Mouse (Mus musculus) ES-Bruce4 (cell line): Measurements from ENCODE around the gene Tomm70a. TPM values are rescaled to one million over a fixed set of nuclear protein-coding genes. Genes with fewer than 3 reads are reported as not detected.
A peak's percentile ranks its signal among the peaks of the same experiment; 100 is the strongest.

ENCODE experiments used
- H3K27ac ChIP-seq: 2 replicates; pipeline ENCODE4 v1.5.1; 2012; ENCODE audit warnings: low read length, inconsistent platforms; ENCODE audit not compliant: insufficient read depth
- H3K27me3 ChIP-seq: 2 replicates; pipeline ENCODE4 v1.6.1; 2012; ENCODE audit warnings: mild to moderate bottlenecking, low read length, inconsistent platforms; ENCODE audit not compliant: control insufficient read depth, poor library complexity, insufficient read depth, severe bottlenecking
- H3K36me3 ChIP-seq: 2 replicates; pipeline ENCODE4 v1.6.1; 2012; ENCODE audit warnings: inconsistent platforms, mild to moderate bottlenecking, low read length, moderate library complexity; ENCODE audit not compliant: control insufficient read depth, poor library complexity, insufficient read depth, severe bottlenecking
- H3K4me1 ChIP-seq: one replicate; pipeline ENCODE4 v1.8.1; 2011; ENCODE audit warnings: low read length; ENCODE audit not compliant: control insufficient read depth, insufficient read depth
- H3K4me3 ChIP-seq: 2 replicates; pipeline ENCODE4 v1.5.1; 2011; ENCODE audit warnings: low read depth, mild to moderate bottlenecking, low read length
- H3K9ac ChIP-seq: 2 replicates; pipeline ENCODE4 v1.6.1; 2012; ENCODE audit warnings: low read depth, mild to moderate bottlenecking, inconsistent platforms; ENCODE audit not compliant: poor library complexity, severe bottlenecking
- H3K9me3 ChIP-seq: replicated peaks from 2 replicates; pipeline ENCODE4 v1.6.1; 2012; ENCODE audit warnings: mild to moderate bottlenecking, low read length, inconsistent platforms; ENCODE audit not compliant: control insufficient read depth, poor library complexity, insufficient read depth, severe bottlenecking
- CTCF ChIP-seq: IDR thresholded peaks from one replicate; pipeline ENCODE4 v1.8.1; 2011; ENCODE audit warnings: low read depth, low read length
- EP300 ChIP-seq: IDR thresholded peaks from 2 replicates; pipeline ENCODE4 v1.6.1; 2011; ENCODE audit warnings: low read depth, low read length; ENCODE audit not compliant: insufficient read depth
- POLR2A ChIP-seq: IDR thresholded peaks from one replicate; pipeline ENCODE4 v1.8.1; 2011; ENCODE audit warnings: low read length; ENCODE audit not compliant: insufficient read depth
- polyA plus RNA-seq: library from polyadenylated mRNA; stranded (reverse); fragments of >200 nt; gene quantifications from 2 replicates; pipeline ENCODE4 v1.2.4, GENCODE M21; 2011; ENCODE audit warnings: low read depth; ENCODE audit not compliant: missing spikeins, insufficient read depth, insufficient read length

The Tomm70a gene
- polyA plus RNA-seq, 1 experiment: 126 TPM

GRCm38 (mm10) chr16:57177254-57177653 lies 55.8 kb downstream of the Tomm70a start:
- Histone ChIP-seq H3K4me3 (no peak overlapping the region), H3K9ac (no peak overlapping the region), H3K27me3 (no peaks in the 10 kb centered on the region), H3K4me1 (peaks cover 1% of the 10 kb centered on the region), H3K27ac (no peak overlapping the region), H3K9me3 (no peaks in the 10 kb centered on the region), H3K36me3 (no peaks in the 10 kb centered on the region; the same call in 1 of the 2 replicates)
- peak; percentile 44 for TF ChIP-seq CTCF
- TF ChIP-seq POLR2A: no peak

- TF ChIP-seq CTCF (no peak), POLR2A (no peak), EP300 (no peak)
- H3K9ac ChIP-seq: no peak overlapping the region
- H3K36me3 ChIP-seq: no peaks in the 10 kb centered on the region; the same call in 1 of the 2 replicates
- H3K4me1 ChIP-seq: peaks cover 1% of the 10 kb centered on the region
- no peaks in the 10 kb centered on the region for H3K9me3 ChIP-seq
- no peaks in the 10 kb centered on the region for H3K27me3 ChIP-seq
- no peak overlapping the region for H3K4me3 ChIP-seq
- no peak overlapping the region for H3K27ac ChIP-seq
Measured at GRCm38 (mm10) chr16:57177664-57178063, 56.2 kb downstream of the Tomm70a start.

GRCm38 (mm10) chr16:57181180-57181579 lies 59.7 kb downstream of the Tomm70a start:
- Histone ChIP-seq H3K9me3 (no peaks in the 10 kb centered on the region), H3K36me3 (peaks cover 2% of the 10 kb centered on the region), H3K4me3 (no peak overlapping the region), H3K27ac (no peak overlapping the region), H3K27me3 (no peaks in the 10 kb centered on the region), H3K4me1 (peaks cover 1% of the 10 kb centered on the region), H3K9ac (no peak overlapping the region)
- TF ChIP-seq POLR2A: no peak
- no peak for TF ChIP-seq EP300
- no peak for TF ChIP-seq CTCF

GRCm38 (mm10) chr16:57182037-57182436 lies 60.5 kb downstream of the Tomm70a start:
- no peak overlapping the region for H3K9ac ChIP-seq
- H3K4me3 ChIP-seq: no peak overlapping the region
- H3K27me3 ChIP-seq: no peaks in the 10 kb centered on the region
- H3K36me3 ChIP-seq: peaks cover 2% of the 10 kb centered on the region
- TF ChIP-seq POLR2A (no peak), EP300 (no peak), CTCF (no peak)
- no peak overlapping the region for H3K27ac ChIP-seq
- no peaks in the 10 kb centered on the region for H3K9me3 ChIP-seq
- H3K4me1 ChIP-seq: peaks cover 1% of the 10 kb centered on the region

- H3K4me3 ChIP-seq: no peak overlapping the region
- H3K36me3 ChIP-seq: peaks cover 2% of the 10 kb centered on the region
- TF ChIP-seq POLR2A (no peak), CTCF (no peak), EP300 (no peak)
- no peaks in the 10 kb centered on the region for H3K27me3 ChIP-seq
- H3K9me3 ChIP-seq: no peaks in the 10 kb centered on the region
- no peak overlapping the region for H3K9ac ChIP-seq
- no peak overlapping the region for H3K27ac ChIP-seq
- H3K4me1 ChIP-seq: peaks cover 4% of the 10 kb centered on the region
Measured at GRCm38 (mm10) chr16:57186618-57187017, 65.1 kb downstream of the Tomm70a start.

GRCm38 (mm10) chr16:57189493-57189892 lies 68.0 kb downstream of the Tomm70a start:
- peaks cover 2% of the 10 kb centered on the region for H3K36me3 ChIP-seq
- no peak overlapping the region for H3K4me3 ChIP-seq
- TF ChIP-seq EP300 (no peak), POLR2A (no peak), CTCF (no peak)
- H3K4me1 ChIP-seq: peaks cover 2% of the 10 kb centered on the region
- no peaks in the 10 kb centered on the region for H3K27me3 ChIP-seq
- no peak overlapping the region for H3K27ac ChIP-seq
- no peak overlapping the region for H3K9ac ChIP-seq
- no peaks in the 10 kb centered on the region for H3K9me3 ChIP-seq
